Mouse (Mus musculus): ENCODE results near the gene Tnip1.
"Not testable (repeated sequence)": the region's sequence is repeated elsewhere in the genome, so short reads cannot be mapped to it uniquely, and the experiment has no call there.

Tnip1 gene

DNA sequence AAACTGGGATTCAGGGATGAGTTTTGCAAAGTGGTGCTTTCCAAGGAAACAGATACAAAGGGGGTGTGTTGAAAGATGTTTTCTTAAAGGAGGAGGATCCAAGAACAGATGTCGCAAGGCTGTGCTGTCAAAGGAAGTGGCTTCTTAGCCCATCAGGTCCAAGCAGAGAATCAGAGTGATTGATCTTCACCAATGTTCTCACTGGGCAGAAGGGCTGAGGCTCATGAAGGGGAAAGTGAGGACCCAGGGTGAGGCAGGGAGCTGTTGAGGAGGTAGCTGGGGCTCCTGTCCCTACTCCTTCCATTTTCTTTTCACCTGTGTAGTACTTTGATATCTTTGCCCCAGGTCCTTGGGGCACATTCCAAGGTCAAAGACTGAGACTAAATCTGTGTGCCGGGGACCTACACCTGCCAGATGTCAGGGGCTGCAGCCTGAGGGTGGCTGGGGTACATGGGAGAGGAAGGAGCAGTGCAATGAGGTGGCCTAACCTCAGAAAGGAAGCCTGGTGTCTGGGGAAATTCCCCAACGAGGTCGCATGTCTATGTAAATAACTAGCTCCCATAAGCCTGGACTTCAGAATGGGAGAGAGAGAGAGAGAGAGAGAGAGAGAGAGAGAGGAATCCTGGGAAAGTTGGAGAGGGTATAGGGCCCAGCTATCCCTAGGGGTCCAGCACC, 9.5 kb upstream of the Tnip1 start:
- no peak for DNase-seq (ENCODE audit: low spot score in 2 of 2)

DNA sequence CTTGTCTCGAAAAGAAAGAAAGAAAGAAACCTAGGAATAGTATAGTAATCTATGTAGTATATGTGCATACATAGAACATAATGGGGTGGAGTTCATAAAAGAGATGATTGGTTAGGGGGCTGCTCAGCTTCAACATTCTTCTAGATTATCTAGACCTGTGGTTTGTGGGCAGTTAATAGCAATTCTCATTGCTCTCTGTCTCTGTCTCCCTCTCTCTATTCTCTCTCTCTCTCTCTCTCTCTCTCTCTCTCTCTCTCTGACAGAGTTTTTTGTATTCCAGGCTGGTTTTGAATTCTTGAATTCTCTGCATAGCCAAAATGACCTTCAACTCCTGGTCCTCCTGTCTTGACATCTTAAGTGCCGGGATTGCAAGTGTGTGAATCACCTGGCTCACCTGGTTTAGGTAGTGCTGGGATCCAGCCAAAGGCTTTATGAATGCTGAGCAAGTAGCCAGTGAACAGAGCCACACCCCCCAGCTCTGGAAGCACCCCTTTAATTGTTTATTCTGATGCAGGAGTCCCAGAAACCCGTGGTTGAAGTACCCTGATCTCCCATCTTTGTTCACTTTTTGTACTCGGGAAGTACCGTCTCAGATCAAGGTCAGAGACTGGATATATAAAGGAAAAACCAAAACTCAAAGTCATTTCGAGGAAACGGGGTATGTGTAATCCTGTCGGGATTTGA, 8.8 kb upstream of the Tnip1 start:
- DNase-seq (ENCODE audit: low spot score in 2 of 2): no peak

DNA sequence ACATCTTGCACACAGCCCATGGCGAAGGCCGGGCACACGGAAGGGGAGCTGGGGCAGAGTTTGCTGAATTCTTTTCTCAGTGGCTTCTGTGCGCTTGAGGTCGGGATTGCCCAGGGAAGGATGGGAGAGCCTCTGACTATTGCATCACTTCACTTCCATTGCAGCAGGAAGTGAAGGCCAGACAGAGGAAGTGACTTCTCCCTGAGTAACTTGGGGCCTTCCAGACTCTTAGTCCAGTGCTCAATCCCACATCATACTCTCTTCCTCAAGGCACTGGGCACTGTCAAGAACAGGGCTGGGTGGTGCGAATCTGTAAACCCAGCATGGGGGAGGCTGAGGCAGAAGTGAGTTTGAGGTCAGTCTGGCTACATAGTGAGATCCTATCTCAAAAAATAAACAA, 2.5 kb upstream of the Tnip1 start:
- DNase-seq (ENCODE audit: low spot score in 2 of 2): no peak

- no peak for DNase-seq (ENCODE audit: low spot score in 2 of 2)
These were observed 796 bp downstream of the Tnip1 start for GRCm38 (mm10) chr11:54961921-54962320.

GRCm38 (mm10) chr11:54961164-54961850, 1.4 kb downstream of the Tnip1 start:
- no peak for DNase-seq (ENCODE audit: low spot score in 2 of 2)

GRCm38 (mm10) chr11:54960251-54960650, 2.5 kb downstream of the Tnip1 start:
- no peak for DNase-seq (ENCODE audit: low spot score in 2 of 2)

DNA sequence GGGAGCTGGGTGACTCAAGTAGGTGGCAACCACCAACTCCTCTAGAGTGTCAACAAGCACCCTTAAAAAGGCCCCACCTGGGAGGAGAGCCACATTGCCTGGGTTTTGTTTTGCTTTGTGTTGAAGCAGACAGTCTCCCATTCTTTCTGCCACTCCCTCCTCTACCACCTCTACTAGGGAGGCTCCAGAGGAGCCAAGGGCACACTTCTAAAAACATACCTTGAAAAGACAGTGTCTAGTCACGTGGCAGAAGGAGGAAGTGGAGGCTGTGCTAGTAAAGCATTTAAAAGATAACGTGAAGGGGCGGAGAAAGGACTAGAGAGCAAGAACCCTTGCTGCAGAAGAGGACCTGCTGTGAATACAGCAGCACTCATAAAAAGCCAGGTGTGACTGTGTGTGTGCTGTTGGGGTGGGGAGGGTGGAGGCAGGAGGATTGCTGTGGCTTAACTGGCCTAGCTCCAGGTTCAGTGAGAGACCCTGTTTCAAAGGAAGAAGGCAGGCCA, 4.1 kb downstream of the Tnip1 start:
- DNase-seq (ENCODE audit: low spot score in 2 of 2): no peak

DNA sequence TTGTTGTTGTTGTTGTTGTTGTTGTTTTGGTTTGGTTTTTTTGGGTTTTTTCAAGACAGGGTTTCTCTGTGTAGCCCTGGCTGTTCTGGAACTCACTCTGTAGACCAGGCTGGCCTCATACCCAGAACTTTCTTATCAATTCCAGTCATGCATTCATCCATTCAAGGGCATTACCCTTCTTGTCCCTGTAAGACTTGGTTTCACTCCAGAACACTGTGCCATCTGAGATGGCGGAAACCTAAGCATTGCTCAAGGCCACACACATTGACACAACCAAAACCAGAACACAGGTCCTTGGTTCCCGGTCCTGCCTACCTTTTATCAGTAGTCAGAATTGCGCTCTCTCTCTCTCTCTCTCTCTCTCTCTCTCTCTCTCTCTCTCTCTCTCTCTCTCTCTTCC, 5.0 kb downstream of the Tnip1 start:
- DNase-seq (ENCODE audit: low spot score in 2 of 2): not testable (repeated sequence)

DNA sequence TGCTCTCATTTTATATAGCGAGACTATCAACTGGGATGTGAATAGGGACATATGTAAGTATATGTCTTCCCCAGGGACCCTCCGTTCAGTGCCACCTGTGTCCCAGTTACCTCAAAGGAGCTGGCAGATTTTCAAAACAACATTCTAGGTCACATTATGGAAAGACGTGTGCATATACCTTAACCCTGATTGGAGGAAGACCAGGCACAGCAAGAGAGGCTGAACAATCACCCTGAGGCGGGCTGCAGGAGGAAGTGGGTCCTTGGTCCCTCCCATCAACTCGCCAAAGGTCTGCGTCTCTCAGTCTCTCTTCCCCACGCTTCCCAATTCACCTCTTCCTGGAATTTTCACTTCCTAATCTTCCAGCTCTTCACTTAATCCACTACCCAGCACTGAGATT, 5.8 kb downstream of the Tnip1 start:
- no peak for DNase-seq (ENCODE audit: low spot score in 2 of 2)

- DNase-seq (ENCODE audit: low spot score in 2 of 2): peak; percentile 96 to 98
These were observed 6.8 kb downstream of the Tnip1 start for GRCm38 (mm10) chr11:54955735-54956480.

- DNase-seq (ENCODE audit: low spot score in 2 of 2): not testable (repeated sequence)
These were observed 7.3 kb downstream of the Tnip1 start for GRCm38 (mm10) chr11:54955400-54955734.

DNA sequence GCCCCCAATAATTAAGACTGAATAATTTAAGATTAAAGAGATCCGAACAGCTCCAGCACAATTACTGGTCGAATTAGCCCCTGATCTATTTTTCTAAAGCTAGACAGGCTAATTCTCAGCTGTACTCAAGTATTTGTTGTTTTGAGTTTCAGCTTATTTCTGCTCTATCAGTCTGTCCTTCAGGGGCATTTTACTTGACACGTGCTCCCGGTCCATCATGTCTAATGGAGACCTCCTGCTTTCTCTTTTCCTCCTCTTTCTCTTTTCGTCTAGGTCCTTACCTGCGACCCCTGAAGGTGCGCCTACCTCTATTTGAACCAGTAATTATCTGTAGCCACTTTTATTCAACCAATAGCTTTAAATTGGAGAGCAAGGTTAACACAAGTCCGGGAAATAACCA, 8.0 kb downstream of the Tnip1 start:
- no peak for DNase-seq (ENCODE audit: low spot score in 2 of 2)

DNA sequence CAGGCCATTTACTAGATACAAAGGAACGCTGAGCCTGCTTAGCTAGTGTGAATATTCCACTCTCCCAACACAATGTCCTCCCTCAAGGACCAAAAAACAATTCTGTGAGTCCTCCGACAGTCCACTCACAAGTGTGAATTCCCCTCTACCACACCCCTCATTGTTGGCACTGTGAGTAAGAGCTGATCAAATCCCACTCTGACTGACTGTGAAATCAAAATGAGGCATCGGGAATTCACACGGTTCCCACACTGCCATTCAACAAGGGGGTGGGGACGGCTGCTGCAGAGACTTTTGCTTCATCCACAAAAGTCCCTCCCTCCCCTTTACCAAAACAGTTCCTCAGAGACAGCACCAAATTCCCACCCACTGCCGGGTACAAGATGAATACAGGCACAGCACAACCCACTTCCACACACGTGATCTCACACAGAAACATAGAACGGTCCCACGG, 8.7 kb downstream of the Tnip1 start:
- peak in 1 of 2 experiments; percentile 47 for DNase-seq (ENCODE audit: low spot score in 2 of 2)

DNA sequence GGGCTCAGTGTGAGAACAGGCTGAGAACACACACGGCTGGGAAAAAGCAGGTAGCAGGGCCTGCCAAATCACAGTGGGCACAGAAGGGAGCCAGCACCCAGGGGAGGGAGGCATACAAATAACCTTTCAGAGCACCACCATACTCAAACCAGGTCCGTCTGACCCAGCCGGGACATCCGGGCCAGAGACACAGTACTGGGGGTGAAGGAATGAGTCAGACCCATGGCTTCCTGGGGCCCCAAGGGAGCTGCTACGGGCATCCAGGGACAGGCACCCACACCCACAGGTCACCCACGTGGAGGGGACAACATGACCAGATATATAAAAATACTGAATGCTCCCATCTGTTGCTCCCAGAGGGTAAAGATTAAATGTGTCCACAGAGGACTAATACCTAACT, 10.1 kb downstream of the Tnip1 start:
- no peak for DNase-seq (ENCODE audit: low spot score in 2 of 2)

DNA sequence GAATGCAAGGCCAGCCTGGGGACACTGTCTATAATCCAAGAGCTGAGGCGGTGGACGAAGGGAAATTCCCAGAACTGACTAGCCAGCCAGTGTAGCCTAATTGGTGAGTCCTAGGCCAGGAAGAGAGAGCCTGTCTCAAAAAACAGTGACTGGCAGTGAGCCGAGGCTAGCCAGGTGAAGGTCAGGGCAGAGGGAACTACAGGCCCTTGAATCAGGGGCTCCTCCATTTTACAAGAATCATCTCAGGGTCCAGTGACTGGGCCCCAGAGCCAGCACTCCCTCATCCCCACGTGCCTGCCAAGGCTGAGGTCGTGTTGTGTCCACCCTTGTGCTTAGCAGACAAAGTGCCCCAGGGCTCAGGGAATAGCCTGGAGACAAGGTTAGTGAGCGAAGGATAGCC, 12.0 kb downstream of the Tnip1 start:
- no peak for DNase-seq (ENCODE audit: low spot score in 2 of 2)

DNA sequence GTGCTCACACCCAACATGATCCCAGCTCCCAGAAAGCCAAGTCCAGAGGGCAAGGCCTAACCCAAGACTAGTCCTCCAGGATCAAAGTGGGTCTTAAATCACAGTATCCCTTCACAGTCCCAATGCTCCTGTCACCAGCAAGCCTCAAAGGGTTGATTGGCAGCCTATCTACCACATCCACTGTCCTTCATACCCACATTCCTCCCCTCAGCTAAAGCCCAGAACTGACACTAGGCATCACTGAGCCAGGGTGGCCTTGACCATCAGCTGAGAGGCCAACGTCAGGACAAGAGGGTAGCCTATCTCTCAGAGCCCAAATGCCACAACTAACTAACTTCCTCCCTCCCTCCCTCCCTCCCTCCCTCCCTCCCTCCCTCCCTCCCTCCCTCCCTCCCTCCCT, 13.0 kb downstream of the Tnip1 start:
- no peak for DNase-seq (ENCODE audit: low spot score in 2 of 2)

GRCm38 (mm10) chr11:54944702-54945101, 18.0 kb downstream of the Tnip1 start:
- no peak for DNase-seq (ENCODE audit: low spot score in 2 of 2)

DNA sequence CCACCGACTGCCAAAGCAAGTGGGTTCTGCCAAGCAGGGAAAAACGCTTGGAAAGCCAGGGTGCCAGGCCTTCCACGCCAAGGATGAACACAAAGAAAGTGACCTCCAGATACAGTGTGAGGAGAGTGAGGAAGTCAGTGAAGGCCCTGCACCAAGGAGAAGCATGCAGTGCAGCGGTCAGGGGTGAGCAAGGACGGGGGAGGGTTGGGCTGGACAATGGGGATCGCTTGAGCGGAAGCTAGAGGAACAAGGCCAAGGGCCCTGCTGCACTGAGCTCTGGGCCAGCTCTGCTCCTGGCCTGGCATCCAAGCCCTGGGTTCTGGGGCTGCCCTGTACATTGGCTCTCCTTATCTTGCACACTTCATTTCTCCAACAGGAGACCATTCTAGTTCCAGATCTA, 22.7 kb downstream of the Tnip1 start:
- no peak for DNase-seq (ENCODE audit: low spot score in 2 of 2)

- no peak for DNase-seq (ENCODE audit: low spot score in 2 of 2)
These were observed 23.2 kb downstream of the Tnip1 start for GRCm38 (mm10) chr11:54939501-54939900.

DNA sequence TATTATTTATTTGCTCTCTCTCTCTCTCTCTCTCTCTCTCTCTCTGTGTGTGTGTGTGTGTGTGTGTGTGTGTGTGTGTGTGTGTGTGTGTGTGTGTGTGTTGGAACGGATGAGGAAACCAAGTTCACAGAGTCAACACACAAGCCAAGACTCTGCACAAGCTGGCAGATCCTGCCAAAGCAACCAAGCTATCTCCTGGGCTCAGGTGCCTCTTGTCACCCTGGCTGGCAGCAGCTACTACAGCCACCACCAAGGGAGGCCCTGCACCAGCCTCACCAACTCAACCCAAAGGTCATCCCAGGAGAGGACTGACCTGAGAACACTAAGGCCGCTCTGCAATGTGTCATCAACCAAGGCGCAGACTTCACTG, 26.0 kb downstream of the Tnip1 start:
- no peak for DNase-seq (ENCODE audit: low spot score in 2 of 2)

DNA sequence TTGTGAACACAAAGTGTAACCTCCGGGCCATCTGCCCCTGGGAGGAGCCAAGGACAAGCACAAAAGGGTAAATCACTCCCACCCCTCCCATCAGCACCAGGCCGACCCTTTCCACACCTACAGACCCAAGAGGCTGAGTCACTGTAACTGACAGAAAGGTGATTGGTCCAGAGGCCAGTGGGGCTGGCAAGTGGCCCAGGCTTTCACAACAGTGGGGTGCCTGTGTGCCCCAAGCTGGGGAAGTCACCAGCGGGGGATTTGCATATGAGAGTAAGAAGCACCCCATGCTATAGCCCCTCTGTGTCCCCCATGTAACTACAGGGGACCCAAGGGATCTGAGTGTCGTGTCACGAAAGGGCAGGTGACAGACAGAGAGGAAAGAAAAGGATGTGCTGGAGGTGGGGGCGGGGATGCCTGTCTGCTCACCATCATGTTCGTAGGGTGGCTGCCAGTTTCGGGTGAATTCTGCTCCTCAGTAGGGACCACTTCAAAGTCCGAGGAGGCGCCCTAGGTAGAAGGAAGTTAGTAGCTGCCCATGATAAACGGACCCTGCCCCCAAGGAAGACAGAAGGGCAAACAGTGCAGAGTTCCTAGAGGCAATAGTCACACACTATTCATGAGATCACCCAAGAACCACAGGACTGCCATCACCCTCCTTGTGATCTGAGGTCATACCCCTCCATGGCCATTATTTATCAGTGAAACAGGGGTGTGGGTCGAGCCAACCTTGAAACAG, 26.5 kb downstream of the Tnip1 start:
- DNase-seq (ENCODE audit: low spot score in 2 of 2): no peak

DNA sequence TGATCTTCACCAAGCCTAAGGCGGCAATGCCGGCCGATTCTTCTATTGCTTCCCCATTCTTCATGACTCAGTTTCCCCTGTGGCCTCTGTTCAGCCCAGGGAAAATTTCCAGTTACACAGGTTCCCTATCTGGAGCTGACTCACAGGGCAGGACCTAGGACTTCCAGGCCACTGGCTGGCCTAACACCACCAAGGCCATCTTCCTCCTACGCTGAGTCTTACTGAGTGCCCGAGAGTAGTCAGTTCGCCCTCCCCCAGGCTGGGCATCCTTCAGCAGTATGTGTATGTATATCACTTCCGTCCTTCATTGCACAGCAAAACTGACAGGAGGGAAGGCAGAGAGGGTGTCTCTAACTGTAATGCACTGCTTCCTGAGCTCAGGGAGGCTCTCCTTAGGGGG, 28.5 kb downstream of the Tnip1 start:
- no peak for DNase-seq (ENCODE audit: low spot score in 2 of 2)
